Mouse (Mus musculus) induced T-regulatory cell, adult 2 months (primary cell): ENCODE measurements around the gene Fam8a1.

Experiments
- DNase-seq: peaks from one replicate; pipeline ENCODE4 v3.0.0-alpha.2; 2012; ENCODE audit warnings: low read depth

The Fam8a1 gene

GRCm38 (mm10) chr13:46677721-46678120, 8.4 kb downstream of the Fam8a1 start:
- no peak for DNase-seq

DNA sequence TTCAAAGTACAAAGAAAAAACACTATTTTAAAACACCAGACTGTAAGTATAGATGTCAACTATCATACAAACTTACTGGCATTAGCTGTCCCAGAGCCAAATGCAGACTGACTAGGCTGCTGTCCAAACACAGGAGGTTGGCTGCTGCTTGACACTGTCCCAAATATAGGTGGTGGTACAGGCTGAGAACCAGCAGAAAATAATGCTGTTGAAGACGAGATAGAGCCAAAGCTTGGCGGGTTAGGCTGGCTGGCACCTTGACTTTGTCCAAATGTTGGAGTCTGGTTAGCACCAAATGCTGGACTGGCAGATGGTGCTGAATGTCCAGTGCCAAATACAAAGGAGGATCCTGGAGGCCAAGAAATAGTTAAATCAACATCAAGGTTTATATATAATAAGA, 13.6 kb downstream of the Fam8a1 start:
- DNase-seq, result no peak

GRCm38 (mm10) chr13:46683370-46683769, 14.0 kb downstream of the Fam8a1 start:
- DNase-seq, result no peak

- peak; percentile 92 for DNase-seq
These were observed 21.4 kb downstream of the Fam8a1 start for GRCm38 (mm10) chr13:46690559-46691241.

DNA sequence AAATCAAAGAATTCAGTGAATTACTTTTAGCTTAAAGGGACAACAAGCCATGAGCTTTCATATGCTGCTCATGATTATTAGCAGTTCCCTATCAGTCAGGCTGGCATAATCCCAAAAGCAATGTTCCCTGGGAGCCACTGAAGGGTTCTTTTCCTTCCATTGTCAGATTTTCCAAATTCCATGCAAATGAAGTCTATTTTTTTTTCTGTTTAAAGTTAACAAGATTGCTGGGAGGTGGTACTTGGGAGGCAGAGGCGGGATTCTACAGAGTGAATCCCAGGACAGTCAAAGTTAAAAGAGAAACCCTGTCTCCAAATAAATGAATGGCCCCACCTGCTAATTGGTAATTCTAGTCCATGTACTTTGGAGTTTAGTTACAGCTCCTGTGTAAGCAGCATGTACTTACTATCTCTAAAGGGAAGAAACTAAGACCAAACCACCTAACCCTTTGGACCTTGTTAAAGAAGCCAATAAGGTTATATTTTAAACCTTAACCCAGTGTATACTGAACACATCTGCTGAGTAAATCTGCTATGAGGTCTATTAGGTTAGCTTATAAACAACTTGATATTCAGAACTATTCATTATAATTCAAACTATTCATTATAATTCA, 26.1 kb downstream of the Fam8a1 start:
- DNase-seq, result no peak

- no peak for DNase-seq
These were observed 26.6 kb downstream of the Fam8a1 start for GRCm38 (mm10) chr13:46695932-46696331.

- DNase-seq, result no peak
These were observed 27.5 kb downstream of the Fam8a1 start for GRCm38 (mm10) chr13:46696788-46697187.

GRCm38 (mm10) chr13:46699372-46699771, 30.1 kb downstream of the Fam8a1 start:
- DNase-seq, result no peak

GRCm38 (mm10) chr13:46701486-46701885, 32.2 kb downstream of the Fam8a1 start:
- DNase-seq, result no peak

DNA sequence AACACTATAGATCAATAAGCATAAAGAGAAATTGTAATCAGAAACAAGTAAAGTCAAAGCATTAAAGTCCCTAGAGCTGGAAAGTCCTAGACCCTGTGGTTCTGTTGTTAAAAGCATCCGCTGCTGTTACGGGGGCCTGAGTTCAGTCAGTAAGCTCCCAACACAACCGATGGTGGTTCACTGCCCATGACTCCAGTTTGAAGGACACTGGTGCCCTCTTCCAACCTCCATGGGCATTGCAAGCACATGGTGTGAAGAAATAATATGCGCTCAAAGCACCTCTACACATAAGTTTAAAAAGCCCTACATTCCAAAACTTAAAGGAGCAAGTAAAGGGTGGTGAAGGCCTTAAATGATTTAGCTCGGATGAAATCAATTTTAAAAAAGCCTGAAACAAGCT, 33.8 kb downstream of the Fam8a1 start:
- peak; percentile 61 for DNase-seq

DNA sequence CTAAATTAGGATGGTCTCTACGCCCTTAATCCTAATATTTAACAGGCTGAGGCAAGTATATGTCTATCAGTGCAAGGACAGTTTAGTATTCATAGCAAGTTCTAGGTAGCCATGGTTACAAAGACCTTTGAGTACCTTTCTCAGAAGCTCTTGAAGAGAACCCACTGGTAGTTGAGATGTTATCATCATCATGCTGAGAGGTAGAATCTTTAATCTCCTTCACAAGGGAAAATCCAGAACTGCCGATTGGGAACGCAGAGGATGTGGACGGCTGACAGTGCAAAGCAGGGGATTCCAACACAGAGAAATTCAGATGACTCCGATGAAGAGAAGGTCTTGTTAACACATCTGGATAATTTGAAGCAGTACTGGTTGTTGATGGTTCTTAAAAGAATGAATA, 44.2 kb downstream of the Fam8a1 start:
- DNase-seq, result peak; percentile 48

GRCm38 (mm10) chr13:46715976-46716639, 46.8 kb downstream of the Fam8a1 start:
- peak; percentile 28 for DNase-seq

GRCm38 (mm10) chr13:46718893-46719400, 49.6 kb downstream of the Fam8a1 start:
- DNase-seq, result peak; percentile 67

DNA sequence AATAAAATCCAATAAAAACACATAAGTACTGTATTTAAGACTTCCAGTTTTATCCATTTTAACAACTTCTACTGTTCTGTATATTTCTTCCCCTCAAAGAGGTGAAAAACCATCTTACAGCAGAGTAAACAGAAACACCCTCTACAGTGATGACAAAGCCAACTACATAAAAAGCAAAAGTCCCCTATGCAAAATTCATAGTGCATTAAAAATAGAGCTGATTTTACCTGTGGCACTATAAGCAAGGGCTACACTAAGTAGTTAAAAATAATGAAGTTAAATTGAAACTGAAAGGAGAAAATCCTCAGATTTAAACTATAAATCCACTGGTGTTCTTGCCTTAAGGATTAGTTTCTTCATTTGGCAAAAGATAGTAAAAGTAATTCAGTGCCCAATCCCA, 51.7 kb downstream of the Fam8a1 start:
- DNase-seq, result no peak

DNA sequence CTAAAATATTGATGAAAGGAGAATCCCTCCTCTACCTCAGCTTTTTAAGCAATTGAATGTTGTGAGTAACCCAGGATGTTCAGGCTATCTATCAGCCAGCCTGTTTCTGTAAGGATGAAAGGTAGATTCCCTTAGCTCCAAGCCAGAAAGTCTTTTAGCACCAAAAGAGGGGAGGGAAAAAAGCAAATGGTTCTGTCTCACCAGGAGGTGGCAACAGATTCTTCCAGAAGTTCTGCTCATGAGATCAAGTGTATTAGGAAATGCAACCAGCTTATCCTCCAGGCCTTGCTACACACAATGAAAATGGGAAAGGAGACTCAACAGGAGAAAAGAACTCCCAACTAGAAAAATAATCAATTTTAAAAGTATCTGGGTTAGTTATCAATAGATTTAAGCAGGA, 55.0 kb downstream of the Fam8a1 start:
- DNase-seq, result peak; percentile 65

- DNase-seq, result peak; percentile 69
These were observed 55.9 kb downstream of the Fam8a1 start for GRCm38 (mm10) chr13:46725227-46725626.

DNA sequence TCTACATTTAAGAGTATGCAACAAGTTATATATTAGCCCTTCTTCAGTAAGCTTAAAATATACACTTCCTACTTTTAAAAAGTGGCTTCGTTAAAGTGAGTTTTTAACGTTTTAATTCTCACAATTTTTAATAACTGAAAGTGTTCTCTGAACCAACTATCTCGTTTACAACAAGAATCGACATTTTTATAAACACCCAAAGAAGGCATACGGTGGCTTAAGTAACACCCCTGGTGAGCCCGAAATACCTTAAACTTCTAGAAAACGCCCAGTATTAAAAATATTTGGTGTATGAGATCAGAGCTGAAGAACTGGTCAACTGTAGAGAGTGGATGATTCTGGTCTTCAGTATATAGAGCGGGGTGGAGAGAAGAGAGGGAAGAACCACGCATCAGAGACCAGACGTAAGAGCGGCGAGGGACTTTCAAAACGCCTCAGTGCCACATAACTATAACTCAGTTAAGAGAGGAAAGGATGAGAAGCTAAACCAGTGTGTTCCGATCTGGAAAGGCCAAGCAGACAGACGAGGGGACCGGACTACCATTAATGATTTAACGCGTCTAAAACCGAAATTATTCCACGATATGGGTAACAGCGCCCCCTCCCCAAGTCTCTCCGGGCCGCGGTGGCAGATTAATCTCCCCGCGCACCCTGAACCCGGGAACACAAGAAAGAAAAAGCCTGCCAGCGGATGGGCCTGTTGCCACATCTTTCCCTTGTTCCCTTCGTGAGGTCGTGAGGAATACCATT, 57.1 kb downstream of the Fam8a1 start:
- DNase-seq, result peak; percentile 68

- peak; percentile 77 for DNase-seq
These were observed 57.9 kb downstream of the Fam8a1 start for GRCm38 (mm10) chr13:46727038-46727836.
